Mouse (Mus musculus) forebrain, embryonic 13.5 days (tissue): ENCODE data around the gene Haus5. TPM values are rescaled to one million over a fixed set of nuclear protein-coding genes. Genes with fewer than 3 reads are reported as not detected.

ENCODE experiments used
- polyA plus RNA-seq: library from polyadenylated mRNA; unstranded; fragments of >200 nt; fragmentation: Nextera tagmentation; extraction: Ambion mirVana; gene quantifications from 2 replicates; pipeline ENCODE4 v1.2.1, GENCODE M21; 2015

Gene Haus5
- polyA plus RNA-seq, 1 experiment from 2014 or later: 52.7 TPM

Other genes starting within 250 kb of the Haus5 start
- 0.88 TPM in 1 of 2 replicates, not detected in the other for gene Hcst, start 245.1 kb downstream of the Haus5 start, polyA plus RNA-seq
- 1.3 and 1.6 TPM in 2 replicates for gene Nfkbid, start 243.3 kb downstream of the Haus5 start, polyA plus RNA-seq
- 306 and 329 TPM in 2 replicates for gene Aplp1, start 219.5 kb downstream of the Haus5 start, polyA plus RNA-seq
- 0.36 and 0.65 TPM in 2 replicates for gene Kirrel2, start 207.3 kb downstream of the Haus5 start, polyA plus RNA-seq
- gene Nphs1, start 206.7 kb downstream of the Haus5 start, polyA plus RNA-seq: 0.15 and 0.18 TPM in 2 replicates
- 0.31 TPM in 1 of 2 replicates, not detected in the other for gene Prodh2, start 171.4 kb downstream of the Haus5 start, polyA plus RNA-seq
- 80.6 and 88.7 TPM in 2 replicates for gene Arhgap33, start 129.9 kb downstream of the Haus5 start, polyA plus RNA-seq
- gene Hspb6, start 112.8 kb downstream of the Haus5 start, polyA plus RNA-seq: 11.0 and 12.1 TPM in 2 replicates
- 14.8 and 17.5 TPM in 2 replicates for gene Proser3, start 112.7 kb downstream of the Haus5 start, polyA plus RNA-seq
- 53.0 and 65.1 TPM in 2 replicates for gene Lin37, start 105.2 kb downstream of the Haus5 start, polyA plus RNA-seq
- 114 and 122 TPM in 2 replicates for gene U2af1l4, start 101.7 kb downstream of the Haus5 start, polyA plus RNA-seq
- gene Gm49396, start 101.7 kb downstream of the Haus5 start, polyA plus RNA-seq: 20.2 and 22.5 TPM in 2 replicates
- gene Psenen, start 101.4 kb downstream of the Haus5 start, polyA plus RNA-seq: 128 and 141 TPM in 2 replicates
- 7.4 and 8.2 TPM in 2 replicates for gene Igflr1, start 99.6 kb downstream of the Haus5 start, polyA plus RNA-seq
- 11.6 and 14.1 TPM in 2 replicates for gene Kmt2b, start 76.3 kb downstream of the Haus5 start, polyA plus RNA-seq
- gene Zbtb32, start 66.1 kb downstream of the Haus5 start, polyA plus RNA-seq: 0.34 and 0.43 TPM in 2 replicates
- gene Upk1a, start 52.1 kb downstream of the Haus5 start, polyA plus RNA-seq: 0.19 and 0.37 TPM in 2 replicates
- 944 and 1,056 TPM in 2 replicates for gene Cox6b1, start 38.8 kb downstream of the Haus5 start, polyA plus RNA-seq
- not detected in 2 replicates for gene Etv2, start 29.1 kb downstream of the Haus5 start, polyA plus RNA-seq
- 144 and 146 TPM in 2 replicates for gene Rbm42, start 14.7 kb downstream of the Haus5 start, polyA plus RNA-seq
- not detected in 2 replicates for gene Pmis2, start 6.6 kb upstream of the Haus5 start, polyA plus RNA-seq
- gene 2200002J24Rik, start 33.9 kb upstream of the Haus5 start, polyA plus RNA-seq: not detected in 2 replicates
- gene Atp4a, start 47.2 kb upstream of the Haus5 start, polyA plus RNA-seq: 0.79 and 1.4 TPM in 2 replicates
- 182 and 188 TPM in 2 replicates for gene Tmem147, start 64.5 kb upstream of the Haus5 start, polyA plus RNA-seq
- 0.93 and 1.0 TPM in 2 replicates for gene Gapdhs, start 78.7 kb upstream of the Haus5 start, polyA plus RNA-seq
- 1.5 and 1.9 TPM in 2 replicates for gene Sbsn, start 86.5 kb upstream of the Haus5 start, polyA plus RNA-seq
- 0.68 TPM in 1 of 2 replicates, not detected in the other for gene Dmkn, start 98.8 kb upstream of the Haus5 start, polyA plus RNA-seq
- not detected in 2 replicates for gene Krtdap, start 122.9 kb upstream of the Haus5 start, polyA plus RNA-seq
- gene Ffar2, start 158.8 kb upstream of the Haus5 start, polyA plus RNA-seq: 0.09 TPM in 1 of 2 replicates, not detected in the other
- not detected in 2 replicates for gene Ffar3, start 191.2 kb upstream of the Haus5 start, polyA plus RNA-seq
- gene Ffar1, start 196.6 kb upstream of the Haus5 start, polyA plus RNA-seq: not detected in 2 replicates
- not detected in 2 replicates for gene Cd22, start 215.3 kb upstream of the Haus5 start, polyA plus RNA-seq
- gene Mag, start 249.9 kb upstream of the Haus5 start, polyA plus RNA-seq: 0.58 and 0.64 TPM in 2 replicates